Mouse (Mus musculus) spleen, adult 2 months (tissue): ENCODE results near the gene Adh4.

ENCODE experiments used
- CTCF ChIP-seq: fragments of 200-500 bp; IDR thresholded peaks from 2 replicates; pipeline ENCODE4 v1.5.1; 2011; ENCODE audit warnings: mild to moderate bottlenecking, inconsistent platforms; ENCODE audit not compliant: insufficient read depth, insufficient read length, insufficient replicate concordance; ENCODE audit errors: extremely low read depth
- POLR2A ChIP-seq: fragments of 200-500 bp; IDR thresholded peaks from 2 replicates; pipeline ENCODE4 v1.6.1; 2011; ENCODE audit warnings: low read depth, low read length, inconsistent platforms

GRCm38 (mm10) chr3:138405341-138405740 lies 9.9 kb upstream of the Adh4 start:
- no peak for TF ChIP-seq POLR2A
- no peak for TF ChIP-seq CTCF
